Mouse (Mus musculus) lung, postnatal 0 days (tissue): ENCODE results near the gene Arhgap27.

ENCODE experiments used
- CTCF ChIP-seq: IDR thresholded peaks from 2 replicates; pipeline ENCODE4 v1.5.1; 2016; ENCODE audit warnings: antibody characterized with exemption, mild to moderate bottlenecking
- EP300 ChIP-seq: IDR thresholded peaks from 2 replicates; pipeline ENCODE4 v1.6.1; 2016; ENCODE audit warnings: antibody characterized with exemption, mild to moderate bottlenecking, control low read depth

GRCm38 (mm10) chr11:103307910-103308309 is 55.6 kb downstream of the Arhgap27 start:
- TF ChIP-seq CTCF, result no peak
- no peak for TF ChIP-seq EP300
